Mouse (Mus musculus) lung, adult 2 months (tissue): ENCODE data around the gene Gm17660.

Experiments used
- CTCF ChIP-seq: fragments of 200-500 bp; IDR thresholded peaks from 2 replicates; pipeline ENCODE4 v1.5.1; 2011; ENCODE audit warnings: mild to moderate bottlenecking, low read length, control low read depth; ENCODE audit not compliant: insufficient read depth
- POLR2A ChIP-seq: fragments of 200-500 bp; IDR thresholded peaks from 2 replicates; pipeline ENCODE4 v1.6.1; 2011; ENCODE audit warnings: low read depth, mild to moderate bottlenecking, control low read depth, low read length, borderline replicate concordance; ENCODE audit errors: extremely low read depth

DNA sequence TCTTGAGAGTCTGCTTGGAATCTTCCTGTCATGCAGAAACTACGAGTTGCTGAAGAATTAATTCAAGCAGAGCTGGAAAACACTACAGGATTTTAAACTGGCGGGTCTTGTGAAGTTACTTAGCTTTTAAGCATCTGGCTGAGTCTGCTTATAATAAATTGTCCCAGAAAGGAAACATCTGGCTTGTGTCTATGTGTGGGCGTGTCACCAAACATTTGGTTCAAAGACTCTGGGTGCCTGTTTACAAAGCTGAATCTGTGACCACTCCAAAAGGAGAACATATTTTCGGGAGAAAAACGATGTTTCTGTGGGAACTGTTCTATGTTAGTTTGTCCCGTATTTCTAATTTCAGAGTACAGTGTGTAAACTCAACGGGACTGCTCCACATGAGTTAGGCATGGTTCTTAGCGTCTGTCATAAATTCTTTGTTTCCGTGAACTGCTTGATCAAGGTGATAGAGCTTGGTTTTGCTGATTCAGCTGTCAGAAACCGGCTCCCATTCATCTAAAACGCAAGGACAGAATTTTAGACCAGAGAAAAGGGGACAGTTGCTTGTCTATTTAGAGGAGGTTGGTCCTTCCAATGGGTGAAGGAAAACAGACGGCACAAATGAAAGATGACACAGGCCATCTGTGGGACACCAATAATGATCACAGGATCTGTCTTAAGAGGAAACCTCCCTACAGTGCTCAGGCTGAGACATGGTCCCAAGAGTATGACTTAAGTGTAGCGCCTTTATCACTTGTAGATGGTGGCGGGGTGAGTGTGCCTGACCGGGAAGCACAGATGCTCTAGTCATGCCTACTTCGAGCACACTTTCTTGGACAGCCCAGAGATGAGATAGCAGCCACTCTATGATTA lies 18.9 kb upstream of the Gm17660 start:
- TF ChIP-seq CTCF (no peak), POLR2A (no peak)
